Mouse (Mus musculus) G1E (cell line): ENCODE data around the gene Igsf3.

Experiments used
- CTCF ChIP-seq: IDR thresholded peaks from 2 replicates; pipeline ENCODE4 v1.5.1; 2012; ENCODE audit warnings: low read depth, low read length, inconsistent platforms, mixed read lengths
- GATA1 ChIP-seq: IDR thresholded peaks from 2 replicates; pipeline ENCODE4 v1.6.1; 2012; ENCODE audit warnings: borderline replicate concordance, low read length, inconsistent platforms, mixed read lengths
- GATA2 ChIP-seq: IDR thresholded peaks from 2 replicates; pipeline ENCODE4 v1.6.1; 2012; ENCODE audit warnings: low read depth, low read length, inconsistent platforms, borderline replicate concordance
- POLR2AphosphoS5 ChIP-seq: IDR thresholded peaks from 2 replicates; pipeline ENCODE4 v1.6.1; 2012; ENCODE audit warnings: low read depth, low read length, inconsistent platforms; ENCODE audit not compliant: insufficient replicate concordance
- TAL1 ChIP-seq: conservative IDR thresholded peaks from 2 replicates; pipeline ENCODE4 v1.6.1; 2012; ENCODE audit warnings: low read depth, low read length, inconsistent platforms, mixed read lengths

DNA sequence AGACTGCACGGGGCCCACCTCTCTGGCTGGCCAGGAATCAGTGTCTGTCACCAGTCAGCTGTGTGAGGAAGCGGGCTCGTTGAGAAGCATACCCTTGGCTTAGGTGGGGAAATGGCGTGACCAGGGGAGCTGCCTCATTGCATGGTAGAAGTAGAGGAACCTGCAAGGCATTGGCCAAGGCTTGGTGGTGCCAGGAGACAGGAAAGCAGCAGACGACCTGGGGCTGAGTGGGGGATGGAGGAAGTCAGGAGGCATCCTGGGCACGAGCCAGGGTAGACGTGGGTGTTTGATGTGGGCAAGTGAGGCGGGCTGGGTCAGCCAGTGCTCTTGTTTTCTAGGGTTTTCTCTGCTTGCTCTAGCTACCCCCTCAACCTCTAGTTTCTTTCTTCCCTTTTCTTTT, 30.7 kb downstream of the Igsf3 start:
- TF ChIP-seq CTCF (no peak), GATA1 (no peak), TAL1 (no peak), POLR2AphosphoS5 (no peak), GATA2 (no peak)
